Mouse (Mus musculus): ENCODE results near the gene Rab28. TPM values are rescaled to one million over a fixed set of nuclear protein-coding genes. Genes with fewer than 3 reads are reported as not detected.
"Not testable (repeated sequence)": the region's sequence is repeated elsewhere in the genome, so short reads cannot be mapped to it uniquely, and the experiment has no call there.

The Rab28 gene
- polyA plus RNA-seq (2012; rRNA removed), result 49.1 and 52.4 TPM in 2 replicates

DNA sequence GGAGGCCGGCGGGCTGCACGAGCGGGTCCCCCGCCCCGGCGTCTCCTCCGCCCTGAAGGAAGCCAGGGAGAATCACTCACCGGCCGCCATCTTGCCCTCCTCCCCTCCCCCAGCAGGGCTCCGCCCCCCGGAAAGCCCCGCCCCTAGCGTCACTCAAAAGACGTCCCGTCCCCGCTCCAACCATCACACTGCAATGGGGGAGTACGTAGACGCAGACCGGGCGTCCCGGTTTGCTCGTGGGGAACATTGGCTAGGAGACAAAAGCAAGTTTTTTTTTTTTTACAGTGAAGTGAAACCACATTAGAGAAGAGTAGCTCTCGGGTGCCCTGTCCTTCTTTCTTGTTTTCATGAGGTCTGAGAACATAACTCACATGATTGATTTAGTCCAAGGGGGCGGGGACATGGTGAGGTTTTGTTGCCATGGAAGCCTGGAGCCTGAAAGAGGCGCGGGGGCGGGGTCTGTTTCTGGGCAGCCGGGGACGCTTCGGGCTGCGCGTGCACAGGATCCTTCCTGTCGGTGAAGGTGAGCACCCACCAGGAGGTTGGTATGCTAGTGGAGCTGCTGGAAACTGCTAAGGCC is at the start of gene Rab28:
Gene Rab28 (minus strand): TSS at position 107 of the 580 bp plus-strand sequence.
- DNase-seq (ENCODE audit: low spot score), result peak; percentile 87

DNA sequence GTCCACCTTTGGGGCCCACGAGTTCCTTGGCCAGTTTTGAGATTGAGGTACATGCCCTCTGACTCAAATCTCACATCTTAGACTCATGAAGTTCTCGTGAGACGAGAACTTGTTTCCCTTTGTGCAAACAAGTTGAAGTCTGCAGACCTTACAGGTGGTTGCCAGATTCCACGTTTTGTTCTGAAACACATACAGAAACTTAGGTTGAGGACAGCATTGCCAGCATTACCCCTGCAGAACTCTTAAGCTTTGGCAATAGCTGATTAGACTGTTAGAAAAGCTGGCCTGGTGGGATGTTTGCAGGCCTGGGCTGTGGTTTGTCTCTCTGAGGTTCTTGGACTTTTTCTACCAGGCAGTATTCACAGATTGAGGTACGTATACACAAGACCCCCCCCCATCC is 49.4 kb upstream of the Rab28 start:
- DNase-seq (ENCODE audit: low spot score), result no peak

DNA sequence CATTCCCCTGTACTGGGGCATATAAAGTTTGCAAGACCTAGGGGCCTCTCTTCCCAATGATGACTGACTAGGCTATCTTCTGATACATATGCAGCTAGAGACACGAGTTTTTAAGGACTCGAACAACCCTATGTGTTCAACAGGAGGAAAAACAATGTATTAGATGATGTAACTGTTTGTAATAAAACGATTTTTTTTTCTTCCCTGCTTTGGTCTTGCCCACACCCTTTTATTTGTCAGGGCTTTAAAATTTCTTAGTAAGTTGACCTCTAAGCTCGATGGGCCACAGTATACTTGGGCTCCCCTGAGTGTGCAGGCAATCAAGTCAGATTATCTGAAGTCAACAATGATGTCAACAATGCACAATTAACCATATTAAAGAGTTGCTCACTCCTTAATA is 48.4 kb upstream of the Rab28 start:
- no peak for DNase-seq (ENCODE audit: low spot score)

DNA sequence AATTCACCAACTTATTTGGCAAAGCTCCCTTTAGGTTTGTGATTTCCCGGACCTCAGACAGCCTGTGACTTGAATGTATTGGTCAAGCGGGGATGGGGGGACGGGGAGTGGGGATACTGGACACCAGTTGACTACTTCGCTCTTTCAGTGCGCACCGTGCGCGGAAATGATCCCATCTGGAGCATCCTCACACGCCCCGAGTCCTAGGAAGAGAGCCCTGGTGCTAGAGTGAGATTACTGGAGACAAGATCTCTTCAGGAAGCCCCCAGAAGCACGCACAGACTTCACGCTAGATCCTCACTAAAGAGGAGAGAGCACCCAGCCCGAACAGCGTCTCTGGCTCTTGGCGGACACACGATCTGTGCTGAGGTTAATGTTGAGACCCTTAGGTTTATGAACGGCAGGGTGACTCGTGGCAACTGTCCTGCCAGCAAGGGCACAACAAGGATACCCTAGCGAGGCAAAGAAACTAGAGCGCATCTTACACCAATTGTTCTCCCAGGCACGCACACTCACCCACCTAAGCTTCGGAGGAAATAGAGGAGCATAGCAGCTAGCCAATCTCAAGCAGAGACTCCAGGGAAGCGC is 47.5 kb upstream of the Rab28 start:
- DNase-seq (ENCODE audit: low spot score), result no peak

DNA sequence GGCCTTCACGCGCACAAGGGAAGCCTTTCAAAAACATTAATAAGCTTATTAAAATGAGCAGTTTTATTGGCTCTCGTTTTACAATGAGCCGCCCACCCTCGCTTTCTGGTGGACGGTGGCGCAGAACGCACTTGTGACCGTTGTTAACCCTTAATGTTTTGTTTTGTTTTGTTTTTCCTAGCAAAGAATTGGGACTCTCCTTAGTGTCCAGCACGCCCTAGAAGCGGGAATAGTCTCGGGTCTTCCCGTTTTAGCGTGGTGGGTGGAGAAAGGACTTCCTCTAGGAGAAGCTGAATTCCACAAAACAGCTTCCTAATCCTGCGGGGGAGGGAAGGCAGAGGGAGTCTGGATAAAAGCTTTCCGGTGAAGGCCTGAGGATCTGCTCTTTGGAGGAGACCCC is 46.9 kb upstream of the Rab28 start:
- no peak for DNase-seq (ENCODE audit: low spot score)

DNA sequence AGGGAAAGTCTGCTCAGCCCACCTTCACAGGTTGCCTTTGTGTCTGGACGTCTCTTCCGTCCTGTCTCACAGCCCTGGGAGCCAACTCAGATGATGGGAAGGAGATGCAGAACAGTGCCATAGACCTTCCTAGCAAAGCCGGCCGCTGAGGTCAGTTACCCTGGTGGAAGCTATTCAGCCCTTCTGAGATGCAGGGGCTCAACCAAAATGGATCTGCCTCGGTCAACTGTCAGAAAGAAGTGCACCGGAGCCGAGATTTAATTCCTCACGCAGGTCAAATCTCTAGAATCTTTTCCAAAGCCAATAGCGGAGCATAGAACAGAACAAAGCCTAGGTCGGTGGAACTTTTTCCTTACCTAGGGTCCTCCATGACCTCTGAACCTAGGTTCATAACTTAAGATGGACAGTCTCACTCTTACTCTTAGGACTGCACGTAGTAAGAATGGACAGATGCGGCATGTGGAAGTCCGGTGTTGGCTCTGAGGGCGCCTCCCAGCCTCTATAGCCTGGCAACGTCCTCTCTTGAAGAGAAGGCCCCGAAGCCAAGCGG is 46.3 kb upstream of the Rab28 start:
- DNase-seq (ENCODE audit: low spot score), result no peak

DNA sequence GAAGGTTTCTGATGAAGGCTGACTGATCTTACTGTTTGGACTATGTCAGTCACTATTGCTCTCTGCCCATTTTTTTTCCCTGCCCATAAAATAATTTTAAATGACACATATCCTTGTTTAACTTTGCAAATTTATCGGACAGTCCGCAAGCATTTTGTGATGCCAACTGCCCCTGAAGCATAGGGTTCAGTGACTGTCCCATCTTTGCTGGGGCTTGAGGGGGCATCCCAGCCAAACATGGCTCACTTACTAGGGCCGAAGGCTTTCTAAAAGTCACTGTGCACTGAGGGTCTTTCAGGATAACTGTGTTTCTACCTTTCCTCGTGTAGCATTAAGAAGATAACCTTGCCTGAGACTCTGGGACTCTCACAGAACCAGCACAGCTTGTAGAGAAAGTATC is 44.8 kb upstream of the Rab28 start:
- no peak for DNase-seq (ENCODE audit: low spot score)

DNA sequence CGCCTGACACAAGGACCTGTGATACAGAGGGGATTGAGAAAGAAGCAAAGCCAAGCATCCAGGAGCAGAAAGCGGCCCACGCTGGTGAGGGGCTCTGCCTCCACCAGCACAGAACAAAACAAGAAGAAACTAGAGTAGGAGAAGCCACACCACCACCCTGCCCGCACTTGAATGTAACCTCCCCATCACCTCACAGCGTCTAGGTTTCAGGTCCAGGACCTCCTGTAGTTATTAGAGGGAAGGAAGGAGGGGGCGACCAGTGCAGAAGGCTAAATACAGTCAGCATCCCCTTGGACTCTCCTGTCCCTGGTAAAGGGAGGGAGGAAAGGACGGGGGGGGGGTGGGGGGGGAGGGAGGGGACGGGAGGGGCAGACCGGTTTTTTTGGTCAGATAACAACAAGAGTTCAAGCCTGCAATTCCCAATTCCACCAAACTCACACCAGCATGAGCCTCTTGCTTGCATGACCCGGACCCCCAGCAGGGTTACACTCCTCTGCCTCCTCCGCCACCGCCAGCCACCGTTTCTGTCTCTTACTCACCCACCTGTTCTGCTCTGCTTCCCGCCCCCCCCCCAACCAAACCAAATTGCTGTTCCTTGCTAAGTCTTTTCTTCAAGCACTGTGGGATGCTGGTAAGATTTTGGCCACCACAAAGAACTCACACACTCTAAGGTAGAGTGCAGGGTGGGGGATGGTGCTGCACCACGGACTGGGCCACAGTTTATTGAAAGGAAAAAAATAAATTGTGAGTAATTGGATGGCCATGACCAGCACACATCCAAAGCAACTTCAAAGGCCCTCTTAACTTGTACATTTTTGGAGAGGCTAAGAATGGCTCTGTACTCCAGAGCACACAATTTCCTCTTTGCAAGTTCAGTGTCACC is 37.2 kb upstream of the Rab28 start:
- DNase-seq (ENCODE audit: low spot score), result no peak

DNA sequence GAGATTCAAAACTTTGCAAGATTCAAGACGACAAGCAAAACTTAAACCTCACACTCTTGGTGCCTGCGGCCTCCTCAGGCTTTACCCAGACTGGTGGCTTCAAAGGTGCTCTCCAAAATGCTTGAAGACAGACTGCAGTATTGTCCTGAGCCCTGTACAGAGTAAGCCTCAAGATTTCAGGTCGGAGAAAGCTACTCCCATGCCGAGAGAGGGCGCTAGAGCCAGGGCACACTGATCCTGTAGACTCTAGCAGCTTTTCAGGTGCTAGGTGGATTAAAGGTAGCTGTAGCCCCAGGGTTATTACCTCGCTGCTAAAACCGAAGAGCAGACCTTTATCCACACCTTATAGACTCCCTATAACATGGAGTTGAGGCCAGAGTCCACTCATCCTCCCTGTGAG is 36.3 kb upstream of the Rab28 start:
- DNase-seq (ENCODE audit: low spot score), result no peak

DNA sequence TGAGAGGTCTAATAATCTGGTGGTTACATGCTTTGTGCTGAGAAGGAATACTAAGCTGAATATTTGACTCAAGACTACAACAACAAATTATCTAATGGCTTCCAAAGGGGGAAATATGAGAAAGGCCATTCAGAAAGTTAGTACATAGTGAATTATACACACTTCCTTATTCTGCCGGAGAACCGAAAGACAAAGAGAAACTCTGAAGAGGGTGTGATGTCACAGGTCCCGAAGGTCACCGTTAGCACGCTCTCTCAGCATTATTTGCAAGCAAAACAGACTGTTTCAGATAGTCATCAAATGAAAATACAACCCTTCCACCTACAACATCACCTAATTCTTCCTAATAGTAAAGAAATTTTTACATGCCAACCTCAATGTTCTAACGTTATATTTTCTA is 30.9 kb upstream of the Rab28 start:
- no peak for DNase-seq (ENCODE audit: low spot score)

DNA sequence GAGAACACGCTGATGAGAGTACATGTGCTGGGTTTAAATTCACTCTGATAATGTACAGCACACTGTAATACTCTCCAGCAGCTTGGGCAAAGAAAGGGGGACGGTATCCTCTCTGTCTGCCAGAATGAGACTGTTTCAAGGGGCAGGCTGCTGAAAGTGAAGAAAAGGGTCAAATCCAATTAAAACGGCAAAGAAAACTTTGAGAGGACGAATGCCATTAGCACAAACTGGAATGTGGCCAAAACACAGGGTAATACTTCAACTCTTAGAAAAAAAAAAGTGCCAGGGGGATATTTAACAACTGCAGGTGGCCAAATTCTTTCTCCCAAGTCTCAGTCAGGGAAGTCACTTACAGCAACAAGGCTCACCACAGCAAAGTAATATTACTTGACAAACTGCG is 29.1 kb upstream of the Rab28 start:
- no peak for DNase-seq (ENCODE audit: low spot score)

DNA sequence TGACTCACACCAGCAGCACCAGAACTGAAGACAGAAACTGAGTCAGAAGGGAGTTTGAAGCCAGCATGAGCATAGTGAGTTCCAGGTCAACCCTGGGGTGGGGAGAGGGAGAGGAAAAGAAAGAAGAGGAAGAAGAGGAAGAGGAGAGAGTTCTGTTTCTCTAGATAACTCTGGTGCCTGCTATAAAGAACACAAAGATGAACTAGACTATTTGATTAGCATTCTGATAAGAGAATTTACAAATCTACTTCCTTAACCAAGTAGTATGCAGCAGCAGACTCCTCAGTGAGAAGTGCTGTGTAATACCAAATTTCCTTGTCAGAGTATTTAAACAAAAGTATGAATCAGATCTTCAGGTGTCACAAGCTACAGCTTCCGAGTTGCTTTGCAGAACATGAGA is 19.1 kb upstream of the Rab28 start:
- DNase-seq (ENCODE audit: low spot score), result no peak

DNA sequence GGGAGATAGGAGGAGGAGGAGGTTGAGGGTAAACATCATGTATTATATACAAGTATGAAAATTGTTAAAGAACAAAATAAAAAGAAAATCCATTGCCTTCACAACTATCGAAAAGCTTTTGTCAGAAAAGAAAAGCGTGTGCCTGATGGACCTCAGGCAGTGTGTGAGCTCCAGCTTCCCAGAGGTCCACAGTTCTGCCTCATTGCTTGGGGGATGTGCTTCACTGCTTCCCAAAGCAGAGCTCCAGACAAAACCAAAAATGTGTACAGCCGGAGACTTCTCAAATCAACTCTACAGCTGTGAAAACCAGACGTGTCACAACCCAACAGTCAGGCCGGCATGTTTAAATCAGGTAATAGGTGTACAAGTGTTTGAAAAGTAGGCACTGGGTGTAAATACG is 17.6 kb upstream of the Rab28 start:
- DNase-seq (ENCODE audit: low spot score), result no peak

DNA sequence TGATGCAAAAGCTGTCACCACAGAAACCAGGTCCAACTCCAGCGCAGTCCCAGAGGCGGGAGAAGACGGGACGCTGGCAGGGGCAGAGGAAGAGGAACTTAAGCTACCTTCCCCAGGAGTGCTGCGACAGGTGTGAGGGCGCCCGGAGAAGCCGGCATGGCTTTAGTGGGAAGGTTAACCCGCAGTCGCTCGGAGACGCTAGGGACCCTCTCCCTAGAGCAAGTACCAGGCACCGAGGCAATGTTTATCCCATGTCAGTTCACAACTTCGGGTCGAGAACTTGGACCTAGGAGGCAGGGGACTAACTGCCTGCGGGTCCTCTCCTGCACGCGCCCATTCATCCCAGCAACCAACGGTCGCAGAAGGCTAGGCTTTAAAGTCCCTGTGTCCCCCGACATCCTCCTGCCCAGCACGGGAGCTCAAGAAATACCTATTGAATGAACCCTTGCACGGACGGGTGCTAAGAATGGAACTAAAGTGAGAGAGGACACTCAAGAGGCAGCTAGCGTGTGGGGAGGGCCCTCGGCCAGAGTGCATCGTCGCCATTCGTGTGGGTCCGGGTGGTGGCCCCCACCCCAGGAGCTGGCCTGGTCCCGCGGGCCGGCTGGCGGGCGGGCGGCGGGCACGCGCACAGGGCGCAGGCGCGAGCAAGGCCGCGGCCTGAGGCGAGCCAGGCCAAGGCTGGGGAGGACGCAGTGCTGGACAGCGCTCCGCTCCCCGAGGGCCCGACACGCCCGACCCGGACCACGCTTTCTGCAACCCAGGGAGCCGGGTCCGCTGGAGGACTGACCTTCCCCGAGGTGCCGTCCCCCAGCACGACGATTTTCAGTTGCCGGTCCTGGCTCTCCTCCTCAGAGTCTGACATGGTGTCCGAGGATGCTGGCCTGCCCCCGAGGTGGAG is 592 bp downstream of the Rab28 start:
- DNase-seq (ENCODE audit: low spot score), result peak; percentile 20

DNA sequence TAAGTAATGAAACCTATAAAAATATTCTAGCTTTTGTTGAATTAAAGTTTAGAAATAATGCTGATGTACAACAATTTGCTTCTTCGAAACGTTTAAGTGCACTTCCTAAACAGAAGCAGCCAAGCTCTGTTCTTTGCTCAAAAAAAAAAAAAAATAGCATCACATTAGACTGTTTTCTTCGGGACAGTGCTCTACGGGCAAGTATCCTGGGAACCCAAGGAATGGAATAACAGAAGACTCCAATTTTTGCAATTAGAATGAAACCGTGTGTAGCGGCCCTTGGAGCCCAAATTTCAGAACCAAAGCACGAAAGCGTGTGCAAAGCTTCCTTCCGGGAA is 1.2 kb downstream of the Rab28 start:
- DNase-seq (ENCODE audit: low spot score), result no peak

DNA sequence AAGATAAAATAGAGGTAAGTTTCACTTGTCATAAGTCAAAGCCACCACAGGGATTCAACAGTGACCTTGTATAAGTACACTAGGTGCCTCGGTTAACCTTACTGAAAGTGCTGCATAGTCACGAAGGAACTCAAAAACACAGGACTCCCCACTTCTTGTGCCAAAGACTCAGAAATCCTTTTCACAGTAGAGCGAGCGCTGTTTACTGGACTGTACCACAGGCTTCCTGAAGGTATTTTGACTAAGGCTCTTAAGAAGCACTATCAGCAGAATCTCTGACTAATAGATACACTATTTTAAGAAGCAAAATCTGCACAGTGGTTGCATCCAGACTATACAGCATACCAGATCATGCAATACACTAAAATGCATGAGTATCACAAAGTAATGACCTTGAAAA is 6.9 kb downstream of the Rab28 start:
- not testable (repeated sequence) for DNase-seq (ENCODE audit: low spot score)

DNA sequence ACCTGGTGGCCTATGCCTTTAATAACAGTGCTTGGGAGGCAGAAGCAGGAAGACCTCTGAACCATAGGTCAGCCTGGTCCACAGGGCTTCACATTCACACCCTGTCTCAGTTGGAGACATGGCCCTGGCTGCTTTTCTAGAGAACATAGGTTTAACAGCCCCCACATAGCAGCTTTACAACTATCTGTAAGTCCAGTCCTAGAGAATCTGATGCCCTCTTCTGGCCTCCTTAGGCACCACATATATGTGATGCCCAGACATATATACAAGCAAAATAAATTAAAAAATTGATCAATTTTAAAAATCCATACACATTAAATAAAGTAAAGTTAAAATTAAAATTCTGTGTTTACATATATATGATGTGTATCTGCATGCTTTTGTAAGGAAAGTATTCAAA is 10.0 kb downstream of the Rab28 start:
- DNase-seq (ENCODE audit: low spot score), result no peak

DNA sequence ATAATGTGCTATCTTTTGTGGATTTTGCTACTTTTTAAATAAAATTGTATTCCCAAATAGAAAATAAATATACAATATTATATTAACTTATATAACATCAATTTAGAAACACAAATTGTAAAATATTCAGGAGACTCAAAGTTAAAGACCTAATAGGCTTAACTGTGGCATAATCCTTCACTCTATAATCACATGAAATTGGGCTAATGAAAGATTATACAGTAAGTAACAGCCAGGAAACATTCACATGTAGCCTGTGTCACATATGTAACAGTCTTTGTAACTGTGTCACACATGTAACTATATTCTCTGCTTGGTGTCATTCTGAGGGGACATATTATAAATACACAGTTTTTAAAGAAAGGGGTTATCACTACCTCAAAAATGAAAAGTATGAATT is 22.9 kb downstream of the Rab28 start:
- DNase-seq (ENCODE audit: low spot score), result no peak

DNA sequence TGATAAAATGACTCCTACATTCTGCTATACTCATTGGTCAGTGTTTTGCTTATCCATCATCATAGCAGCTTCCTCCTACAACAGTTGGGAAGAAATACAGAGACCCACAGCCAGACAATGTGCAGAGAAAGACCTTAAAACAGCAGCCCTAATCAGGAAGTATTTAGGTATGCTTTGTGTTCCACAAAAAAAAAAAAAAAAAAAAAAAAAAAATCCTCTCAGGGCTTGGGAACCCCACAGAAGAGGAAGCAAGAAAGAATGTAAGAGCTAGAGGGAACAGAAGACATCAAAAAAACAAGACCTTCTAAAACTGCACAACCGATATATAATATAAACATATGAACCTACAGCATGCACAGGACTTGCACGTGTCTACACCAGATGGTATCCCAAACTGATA is 24.0 kb downstream of the Rab28 start:
- no peak for DNase-seq (ENCODE audit: low spot score)

DNA sequence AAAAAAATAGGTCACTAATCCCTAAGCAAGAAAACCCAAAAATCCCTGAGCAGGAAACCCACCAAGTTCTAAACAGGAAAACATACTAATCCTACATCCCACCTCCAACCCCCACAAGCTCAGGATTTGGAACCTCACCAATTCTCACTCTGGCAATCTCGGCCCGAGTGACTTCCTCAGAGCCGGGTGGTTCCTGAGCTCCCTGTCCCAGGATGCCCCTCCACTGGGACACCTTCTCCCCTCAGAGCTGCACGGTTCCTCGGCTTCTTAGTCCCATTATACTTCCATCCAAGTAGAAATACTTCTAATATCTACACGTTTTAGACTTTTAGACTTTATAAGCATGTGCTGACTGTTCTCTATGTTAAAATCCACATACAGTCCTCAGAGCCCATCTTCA is 41.9 kb downstream of the Rab28 start:
- DNase-seq (ENCODE audit: low spot score), result no peak

DNA sequence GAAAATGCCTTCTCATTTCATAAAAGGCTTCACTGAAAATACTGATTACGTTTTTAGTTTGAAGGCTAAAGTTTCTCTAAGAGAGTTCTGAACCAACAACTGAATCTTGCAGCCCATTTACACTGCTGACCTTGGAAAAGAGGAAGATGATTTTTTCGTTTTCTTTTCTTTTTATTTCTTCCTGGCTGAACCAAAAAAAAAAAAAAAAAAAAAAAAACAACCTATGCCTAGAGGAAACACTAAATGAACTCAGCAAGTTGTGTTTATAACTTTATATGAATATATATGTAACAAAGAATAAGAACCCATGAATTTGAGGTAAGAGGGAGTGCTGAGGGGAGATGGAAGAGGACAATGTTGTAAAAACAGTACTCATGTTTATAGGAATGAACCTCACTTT is 71.2 kb downstream of the Rab28 start:
- DNase-seq (ENCODE audit: low spot score), result no peak
